Mouse (Mus musculus) v-Abl transformed pro-B cells (cell line): Measurements from ENCODE around the gene Bmp5.

Experiments used
- in situ Hi-C, 2 experiments: fragments of 400-800 bp; cut with MboI; formaldehyde crosslinking; loops; one replicate each; pipeline ENCODE4 v1.15.1; 2025; ENCODE audit not compliant: unreplicated experiment in 2 of 2

Gene Bmp5

DNA sequence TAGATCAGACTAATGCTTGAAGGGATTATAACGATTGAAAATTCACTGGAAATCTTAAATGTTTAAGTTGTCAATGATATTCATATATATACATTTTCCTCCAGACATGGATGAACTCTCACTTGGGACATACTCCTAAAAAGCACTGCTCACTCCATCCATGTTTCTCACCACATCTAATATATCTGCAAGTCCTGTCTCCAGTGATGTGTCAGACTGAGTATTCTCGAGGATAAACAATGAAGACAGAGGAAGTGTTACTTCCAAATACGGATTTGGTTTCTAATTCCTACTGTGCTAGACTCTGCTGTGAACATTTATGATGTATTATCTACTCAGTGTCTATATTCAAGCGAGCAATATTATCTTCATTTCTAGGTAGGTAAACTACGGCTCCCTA, 152.9 kb downstream of the Bmp5 start:
- in situ Hi-C loops = no loop called here

DNA sequence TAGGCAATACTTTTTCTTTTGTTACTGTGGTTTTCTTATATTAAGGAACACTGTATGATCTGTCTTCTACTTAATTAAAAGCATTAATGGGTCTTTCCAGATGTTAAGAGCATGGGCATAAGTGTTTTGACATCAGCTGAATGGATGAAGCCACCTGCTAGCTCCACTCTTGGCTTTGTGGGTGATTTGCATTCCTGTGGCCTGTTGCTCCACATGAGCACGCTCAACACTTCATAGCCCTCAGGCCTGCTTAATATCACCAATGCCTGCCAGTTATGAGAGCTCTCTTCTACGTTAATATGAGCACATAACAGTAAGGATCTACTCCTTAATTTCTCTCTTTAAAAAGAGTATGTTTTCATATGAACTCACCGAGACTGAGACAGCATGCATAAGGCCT, 169.5 kb downstream of the Bmp5 start:
- in situ Hi-C loops = no loop called here
